Mouse (Mus musculus) 3134 (cell line): Measurements from ENCODE around the gene Kera.

Source experiments
- DNase-seq: peaks from one replicate; pipeline ENCODE4 v3.0.0-alpha.2; 2011; ENCODE audit warnings: low spot score; ENCODE audit not compliant: insufficient read length; ENCODE audit errors: extremely low read depth

The Kera gene

GRCm38 (mm10) chr10:97606579-97606978, at the start of gene Kera:
Gene Kera, plus strand, starts transcription at chr10:97606879.
- DNase-seq = no peak

GRCm38 (mm10) chr10:97564957-97565856, 41.5 kb upstream of the Kera start, which contains the start of gene Lum:
Gene Lum, plus strand, starts transcription at chr10:97565128.
- DNase-seq = no peak

GRCm38 (mm10) chr10:97567489-97568135, 39.1 kb upstream of the Kera start:
- DNase-seq = no peak

GRCm38 (mm10) chr10:97582543-97583231, 24.0 kb upstream of the Kera start:
- DNase-seq = no peak

GRCm38 (mm10) chr10:97584176-97584575, 22.5 kb upstream of the Kera start:
- no peak for DNase-seq

GRCm38 (mm10) chr10:97587159-97587558, 19.5 kb upstream of the Kera start:
- DNase-seq = no peak

- no peak for DNase-seq
Measured at GRCm38 (mm10) chr10:97589574-97589973, 17.1 kb upstream of the Kera start.

- no peak for DNase-seq
Measured at GRCm38 (mm10) chr10:97591036-97591435, 15.6 kb upstream of the Kera start.

- no peak for DNase-seq
Measured at GRCm38 (mm10) chr10:97591685-97592084, 15.0 kb upstream of the Kera start.

- no peak for DNase-seq
Measured at GRCm38 (mm10) chr10:97595680-97596079, 11.0 kb upstream of the Kera start.

- no peak for DNase-seq
Measured at GRCm38 (mm10) chr10:97601744-97602143, 4.9 kb upstream of the Kera start.

- no peak for DNase-seq
Measured at GRCm38 (mm10) chr10:97603256-97603655, 3.4 kb upstream of the Kera start.

- no peak for DNase-seq
Measured at GRCm38 (mm10) chr10:97622328-97622727, 15.6 kb downstream of the Kera start.

GRCm38 (mm10) chr10:97624381-97624780, 17.7 kb downstream of the Kera start:
- no peak for DNase-seq

- DNase-seq = no peak
Measured at GRCm38 (mm10) chr10:97625116-97625515, 18.4 kb downstream of the Kera start.

- no peak for DNase-seq
Measured at GRCm38 (mm10) chr10:97626543-97626942, 19.9 kb downstream of the Kera start.

GRCm38 (mm10) chr10:97631061-97631460, 24.4 kb downstream of the Kera start:
- no peak for DNase-seq

GRCm38 (mm10) chr10:97641926-97642325, 35.2 kb downstream of the Kera start:
- no peak for DNase-seq

- no peak for DNase-seq
Measured at GRCm38 (mm10) chr10:97643768-97644167, 37.1 kb downstream of the Kera start, which contains the start of gene Epyc. Gene Epyc, plus strand, starts transcription at chr10:97644068.

GRCm38 (mm10) chr10:97650334-97650733, 43.7 kb downstream of the Kera start:
- DNase-seq = no peak

- no peak for DNase-seq
Measured at GRCm38 (mm10) chr10:97659489-97659888, 52.8 kb downstream of the Kera start.
